8 mouse cellular contexts compared by ENCODE assay signal in genomic region chr2:105612051-105612664, GRCm38 (mm10). TPM values are rescaled to one million over a fixed set of nuclear protein-coding genes. Genes with fewer than 3 reads are reported as not detected.
A peak's percentile ranks its signal among the peaks of the same experiment; 100 is the strongest.
DNase-seq lines count a peak whose midpoint lies in the region; ATAC-seq lines count a peak whose summit lies in the region.

No protein-coding gene starts in this region.

- peaks cover 29% of the 10 kb centered on the region for H3K27me3 ChIP-seq in kidney, embryonic 15.5 days
- H3K27me3 ChIP-seq in forebrain, embryonic 16.5 days (replicated peaks; ENCODE audit: control insufficient read depth, insufficient read depth, low read length): no peaks in the 10 kb centered on the region
- H3K27me3 ChIP-seq in midbrain, embryonic 14.5 days (ENCODE audit: control insufficient read depth, insufficient read depth, low read length): peaks cover 39% of the 10 kb centered on the region

- peak overlapping the region; percentile 44 for H3K4me2 ChIP-seq in kidney, embryonic 15.5 days
- H3K4me2 ChIP-seq in forebrain, embryonic 16.5 days (ENCODE audit: low read length): peak overlapping the region; percentile 30
- peak overlapping the region; percentile 20 for H3K4me2 ChIP-seq in midbrain, embryonic 14.5 days (ENCODE audit: low read length)

- H3K4me1 ChIP-seq in kidney, embryonic 15.5 days: peaks cover 9% of the 10 kb centered on the region
- peaks cover 20% of the 10 kb centered on the region for H3K4me1 ChIP-seq in forebrain, embryonic 16.5 days (replicated peaks; ENCODE audit: control insufficient read depth, insufficient read depth, low read length)
- H3K4me1 ChIP-seq in midbrain, embryonic 14.5 days (ENCODE audit: control insufficient read depth, insufficient read depth, low read length): peaks cover 11% of the 10 kb centered on the region; the same call in 1 of the 2 replicates

- no peak for DNase-seq in kidney, adult 9 months
- DNase-seq in embryo, embryonic 10 days (ENCODE audit: low spot score): peak; percentile 80
- peak; percentile 68 for DNase-seq in midbrain, embryonic 14.5 days
- no peak for DNase-seq in gastrocnemius, postnatal 4 days (ENCODE audit: low spot score in 2 of 2)
- DNase-seq in cerebellum, adult 8-10 months: no peak
- DNase-seq in lung, postnatal 4 days: no peak

- no peak overlapping the region for H3K27ac ChIP-seq in kidney, embryonic 15.5 days
- H3K27ac ChIP-seq in forebrain, embryonic 16.5 days (ENCODE audit: low read length): no peak overlapping the region
- H3K27ac ChIP-seq in midbrain, embryonic 14.5 days (replicated peaks; ENCODE audit: low read depth, low read length): no peak overlapping the region

- 0 out of 2 replicates have a peak overlapping the region, but pooled peaks have one; percentile 5 for H3K4me3 ChIP-seq in kidney, embryonic 15.5 days (replicated peaks)
- H3K4me3 ChIP-seq in forebrain, embryonic 16.5 days (replicated peaks; ENCODE audit: low read length): no peak overlapping the region
- H3K4me3 ChIP-seq in midbrain, embryonic 14.5 days (replicated peaks; ENCODE audit: low read depth, low read length): no peak overlapping the region

- no peaks in the 10 kb centered on the region for H3K9me3 ChIP-seq in kidney, embryonic 15.5 days (replicated peaks)
- H3K9me3 ChIP-seq in forebrain, embryonic 16.5 days (ENCODE audit: control insufficient read depth, low read length): no peaks in the 10 kb centered on the region
- no peaks in the 10 kb centered on the region for H3K9me3 ChIP-seq in midbrain, embryonic 14.5 days (ENCODE audit: control insufficient read depth, low read length)

- no peak; the same call in 1 of the 2 replicates for ATAC-seq in kidney, embryonic 15.5 days (replicated peaks; ENCODE audit: low FRiP score)
- peak; percentile 68 for ATAC-seq in forebrain, embryonic 16.5 days
- ATAC-seq in midbrain, embryonic 14.5 days (ENCODE audit: low FRiP score, low TSS enrichment): peak; percentile 51

- H3K36me3 ChIP-seq in kidney, embryonic 15.5 days: no peaks in the 10 kb centered on the region
- H3K36me3 ChIP-seq in forebrain, embryonic 16.5 days (ENCODE audit: control insufficient read depth, insufficient read depth): no peaks in the 10 kb centered on the region
- H3K36me3 ChIP-seq in midbrain, embryonic 14.5 days (ENCODE audit: control insufficient read depth, insufficient read depth, low read length): no peaks in the 10 kb centered on the region

- no peak overlapping the region for H3K9ac ChIP-seq in kidney, embryonic 15.5 days
- no peak overlapping the region for H3K9ac ChIP-seq in forebrain, embryonic 16.5 days (replicated peaks; ENCODE audit: low read depth, low read length)
- no peak overlapping the region for H3K9ac ChIP-seq in midbrain, embryonic 14.5 days (replicated peaks; ENCODE audit: low read length)

- WGBS in kidney, embryonic 15.5 days: 6% methylated on average over 21 of the region's 21 CpGs
- 2% methylated on average over 21 of the region's 21 CpGs for WGBS in forebrain, embryonic 16.5 days
- 2% methylated on average over 21 of the region's 21 CpGs for WGBS in midbrain, embryonic 14.5 days

RNA-seq across cellular contexts. Expression of gene Pax6, which starts 56.5 kb away (rescaled TPM):
- 0.18 and 0.19 TPM in 2 replicates for polyA plus RNA-seq in kidney, embryonic 15.5 days (2015; fragmentation: Nextera tagmentation; extraction: Ambion mirVana)
- polyA plus RNA-seq in forebrain, embryonic 16.5 days (2015; fragmentation: Nextera tagmentation; extraction: Ambion mirVana): 39.9 and 42.2 TPM in 2 replicates
- polyA plus RNA-seq in midbrain, embryonic 14.5 days (2014; fragmentation: Nextera tagmentation; extraction: Ambion mirVana): 20.7 and 22.9 TPM in 2 replicates
- total RNA-seq in gastrocnemius, postnatal 4 days (2021): not detected

Comparison
In these comparisons a context has a peak if more than half of its experiments do, and no peak if none do; other contexts are left out.
1. DNase-seq: peak in embryo, embryonic 10 days (single experiment) and midbrain, embryonic 14.5 days (single experiment); none in kidney, adult 9 months (single experiment), gastrocnemius, postnatal 4 days (0 of 2), cerebellum, adult 8-10 months (single experiment) and lung, postnatal 4 days (0 of 2).
2. RNA of gene Pax6, which starts 56.5 kb away (polyA plus RNA-seq): 39.9 to 42.2 TPM in forebrain, embryonic 16.5 days and 20.7 to 22.9 TPM in midbrain, embryonic 14.5 days; 0.18 to 0.19 TPM in kidney, embryonic 15.5 days; every median in the first group is over 10 times any median in the second.
3. Peak in every context shown above with its lines, with median percentiles within 50 percentile points of each other: H3K4me2 ChIP-seq.